Mouse (Mus musculus) effector memory CD4-positive, alpha-beta T cell, adult 7 months (primary cell): Measurements from ENCODE around the gene H2afx. TPM values are rescaled to one million over a fixed set of nuclear protein-coding genes. Genes with fewer than 3 reads are reported as not detected.

Source experiments
- polyA plus RNA-seq: library from polyadenylated mRNA; unstranded; fragments of 100-300 nt; shearing (Covaris generic); gene quantifications from one replicate; pipeline ENCODE4 v1.2.1, GENCODE M21; 2017

H2afx gene
- polyA plus RNA-seq: 61.7 TPM

GRCm38 (mm10) chr9:44334396-44335330, at the start of gene H2afx:
H2afx (plus strand) TSS chr9:44334694.

GRCm38 (mm10) chr9:44288076-44288958, 46.2 kb upstream of the H2afx start, which contains the start of gene Abcg4:
Abcg4 (minus strand) TSS chr9:44288615.

GRCm38 (mm10) chr9:44305466-44306079, 28.9 kb upstream of the H2afx start, which contains the start of gene Hinfp:
Hinfp (minus strand) TSS chr9:44305671.

GRCm38 (mm10) chr9:44319887-44320798, 14.4 kb upstream of the H2afx start, which contains the start of gene C2cd2l:
C2cd2l (minus strand) TSS chr9:44320285.

GRCm38 (mm10) chr9:44325768-44326370, 8.6 kb upstream of the H2afx start, which contains the start of gene Dpagt1:
Dpagt1 (plus strand) TSS chr9:44326019.

GRCm38 (mm10) chr9:44343781-44344421, 9.4 kb downstream of the H2afx start, which contains the start of gene Hmbs:
Hmbs (minus strand) TSS chr9:44344228.

GRCm38 (mm10) chr9:44361190-44361917, 26.9 kb downstream of the H2afx start, which contains the start of gene Vps11:
Vps11 (minus strand) TSS chr9:44361670.

GRCm38 (mm10) chr9:44379054-44379834, 44.8 kb downstream of the H2afx start, which contains the start of gene Hyou1:
Hyou1 (plus strand) TSS chr9:44379490.

Other genes with a start within 250 kb of the H2afx start
- gene Mfrp, start 233.0 kb upstream of the H2afx start, polyA plus RNA-seq: not detected
- gene C1qtnf5, start 227.4 kb upstream of the H2afx start, polyA plus RNA-seq: not detected
- gene Gm49380, start 221.2 kb upstream of the H2afx start, polyA plus RNA-seq: not detected
- gene Rnf26, start 221.2 kb upstream of the H2afx start, polyA plus RNA-seq: 16.6 TPM
- 0.67 TPM for gene Mcam, start 200.2 kb upstream of the H2afx start, polyA plus RNA-seq
- 33.9 TPM for gene Cbl, start 100.6 kb upstream of the H2afx start, polyA plus RNA-seq
- not detected for gene Ccdc153, start 94.0 kb upstream of the H2afx start, polyA plus RNA-seq
- 0.23 TPM for gene Pdzd3, start 83.2 kb upstream of the H2afx start, polyA plus RNA-seq
- gene Nlrx1, start 66.1 kb upstream of the H2afx start, polyA plus RNA-seq: 4.8 TPM
- gene Abcg4, start 46.1 kb upstream of the H2afx start, polyA plus RNA-seq: not detected
- 34.4 TPM for gene Hinfp, start 29.0 kb upstream of the H2afx start, polyA plus RNA-seq
- 12.7 TPM for gene C2cd2l, start 14.4 kb upstream of the H2afx start, polyA plus RNA-seq
- 8.7 TPM for gene Dpagt1, start 8.7 kb upstream of the H2afx start, polyA plus RNA-seq
- gene Hmbs, start 9.5 kb downstream of the H2afx start, polyA plus RNA-seq: 14.8 TPM
- gene Vps11, start 27.0 kb downstream of the H2afx start, polyA plus RNA-seq: 50.0 TPM
- 15.7 TPM for gene Hyou1, start 44.8 kb downstream of the H2afx start, polyA plus RNA-seq
- 13.6 TPM for gene Slc37a4, start 62.2 kb downstream of the H2afx start, polyA plus RNA-seq
- gene Rps25, start 72.4 kb downstream of the H2afx start, polyA plus RNA-seq: 2,034 TPM
- 90.9 TPM for gene Trappc4, start 72.9 kb downstream of the H2afx start, polyA plus RNA-seq
- 44.8 TPM for gene Ccdc84, start 83.9 kb downstream of the H2afx start, polyA plus RNA-seq
- 0.71 TPM for gene Foxr1, start 106.4 kb downstream of the H2afx start, polyA plus RNA-seq
- gene Upk2, start 120.3 kb downstream of the H2afx start, polyA plus RNA-seq: not detected
- gene Bcl9l, start 148.1 kb downstream of the H2afx start, polyA plus RNA-seq: 20.8 TPM
- 257 TPM for gene Cxcr5, start 227.2 kb downstream of the H2afx start, polyA plus RNA-seq